Mouse (Mus musculus) stomach, embryonic 16.5 days (tissue): ENCODE measurements around the gene Serpina1c. TPM values are rescaled to one million over a fixed set of nuclear protein-coding genes. Genes with fewer than 3 reads are reported as not detected.
"Not testable (repeated sequence)": the region's sequence is repeated elsewhere in the genome, so short reads cannot be mapped to it uniquely, and the experiment has no call there.

Experiments used
- ATAC-seq: fragments of 200-750 bp; cut with Nextera tagmentation; 2 replicates; pipeline ENCODE4 v1.8.0; 2017; ENCODE audit warnings: moderate number of reproducible peaks, moderate TSS enrichment; ENCODE audit not compliant: insufficient read depth, low FRiP score
- H3K27ac ChIP-seq: fragments of 300-500 bp; sonication (generic); 2 replicates; pipeline ENCODE4 v1.5.1; 2014; ENCODE audit warnings: low read length
- H3K27me3 ChIP-seq: fragments of 300-500 bp; sonication (generic); 2 replicates; pipeline ENCODE4 v1.6.1; 2014; ENCODE audit warnings: low read length, control low read depth, mixed read lengths; ENCODE audit not compliant: control insufficient read depth, insufficient read depth
- H3K36me3 ChIP-seq: fragments of 300-500 bp; sonication (generic); 2 replicates; pipeline ENCODE4 v1.6.1; 2014; ENCODE audit warnings: low read length; ENCODE audit not compliant: control insufficient read depth, insufficient read depth
- H3K4me1 ChIP-seq: fragments of 300-500 bp; sonication (generic); 2 replicates; pipeline ENCODE4 v1.6.1; 2014; ENCODE audit warnings: low read length, control low read depth, mixed read lengths; ENCODE audit not compliant: control insufficient read depth, insufficient read depth
- H3K4me2 ChIP-seq: fragments of 300-500 bp; sonication (generic); 2 replicates; pipeline ENCODE4 v1.6.1; 2014; ENCODE audit warnings: low read depth, low read length, mixed read lengths
- H3K4me3 ChIP-seq: fragments of 300-500 bp; sonication (generic); replicated peaks from 2 replicates; pipeline ENCODE4 v1.5.1; 2014; ENCODE audit warnings: mild to moderate bottlenecking, low read length
- H3K9ac ChIP-seq: fragments of 300-500 bp; sonication (generic); 2 replicates; pipeline ENCODE4 v1.6.1; 2014; ENCODE audit warnings: low read length
- H3K9me3 ChIP-seq: fragments of 300-500 bp; sonication (generic); replicated peaks from 2 replicates; pipeline ENCODE4 v1.6.1; 2016; ENCODE audit warnings: low read length, control low read depth; ENCODE audit not compliant: control insufficient read depth
- WGBS: fragments of 180-500 bp; shearing (Covaris S2); extraction: QIAGEN DNeasy Blood & Tissue Kit; methylation state at CpG from one replicate; pipeline ENCODE4 v1.1.7; 2014; 5-methylcytosine and 5-hydroxymethylcytosine counted together
- polyA plus RNA-seq: library from polyadenylated mRNA; unstranded; fragments of >200 nt; fragmentation: Nextera tagmentation; extraction: Ambion mirVana; gene quantifications from 2 replicates; pipeline ENCODE4 v1.2.1, GENCODE M21; 2015

Serpina1c gene
- polyA plus RNA-seq = 16.1 and 22.8 TPM in 2 replicates

DNA sequence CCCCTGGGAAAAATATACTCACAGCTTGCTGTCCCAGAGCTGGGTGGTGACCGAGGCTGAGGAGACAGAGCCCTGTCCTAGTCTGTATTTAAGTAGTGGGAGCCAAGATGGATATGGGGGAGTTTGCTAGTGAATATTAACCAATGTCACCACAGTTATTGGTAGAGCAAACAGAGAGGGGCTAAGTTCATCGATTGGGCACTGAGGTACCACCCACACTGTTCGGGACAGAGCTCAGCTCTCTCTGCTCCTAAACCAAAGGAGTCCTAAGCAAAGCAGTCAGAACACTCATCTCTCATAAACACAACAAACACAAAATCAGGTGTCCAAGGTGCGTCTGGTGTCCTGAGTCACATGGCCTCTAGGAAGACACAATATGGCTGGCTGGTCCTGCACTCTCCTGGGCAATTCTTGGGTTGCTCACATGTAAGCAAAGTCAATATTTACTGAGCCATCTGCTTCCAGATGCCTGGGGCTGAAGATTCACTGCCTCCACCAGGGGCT, at the start of gene Serpina1c:
Gene Serpina1c (minus strand): TSS at position 51 of the 504 bp plus-strand sequence.
- H3K4me3 ChIP-seq, H3K9ac ChIP-seq, H3K27ac ChIP-seq, ATAC-seq, H3K4me1 ChIP-seq, H3K9me3 ChIP-seq, H3K4me2 ChIP-seq, H3K36me3 ChIP-seq, H3K27me3 ChIP-seq: not testable (repeated sequence)
- WGBS = 60% methylated on average over 4 of the region's 4 CpGs

DNA sequence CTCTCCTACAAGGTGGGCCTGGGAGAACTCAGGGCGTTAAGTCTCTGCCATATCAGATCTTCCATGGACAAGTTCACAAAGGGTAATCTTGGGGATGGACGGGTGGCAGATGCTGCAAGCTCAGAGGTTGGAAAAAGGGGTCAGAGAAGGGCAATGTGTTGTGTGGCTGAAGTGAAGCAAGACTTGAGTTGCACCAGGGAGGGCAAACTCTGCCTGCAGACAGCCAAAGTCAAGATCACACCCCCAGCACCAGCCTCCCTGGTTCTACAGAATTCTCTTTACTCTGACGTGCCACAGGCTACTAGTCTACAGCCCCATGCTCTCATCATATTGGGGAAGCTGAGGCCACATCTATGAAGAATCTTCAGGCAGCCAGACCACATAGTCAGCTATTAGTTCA, 48.3 kb upstream of the Serpina1c start:
- not testable (repeated sequence) for ATAC-seq
- WGBS = 93% methylated on average over 3 of the region's 3 CpGs

GRCm38 (mm10) chr12:103946243-103946642, 41.6 kb upstream of the Serpina1c start:
- Histone ChIP-seq H3K27me3 (no peaks in the 10 kb centered on the region), H3K9ac (no peak overlapping the region), H3K4me3 (no peak overlapping the region), H3K36me3 (no peaks in the 10 kb centered on the region), H3K27ac (no peak overlapping the region), H3K4me2 (no peak overlapping the region), H3K9me3 (no peaks in the 10 kb centered on the region), H3K4me1 (no peaks in the 10 kb centered on the region)
- WGBS = 82% methylated on average over 4 of the region's 4 CpGs
- ATAC-seq = no peak

More for the DNA sequence above, 48.3 kb upstream of the Serpina1c start:
- not testable (repeated sequence) for H3K9me3 ChIP-seq, H3K9ac ChIP-seq, H3K4me1 ChIP-seq, H3K27ac ChIP-seq, H3K4me2 ChIP-seq, H3K4me3 ChIP-seq, H3K27me3 ChIP-seq, H3K36me3 ChIP-seq

- 93% methylated on average over 11 of the region's 16 CpGs for WGBS
- H3K36me3 ChIP-seq = not testable (repeated sequence)
Observed at GRCm38 (mm10) chr12:103909181-103909580, 4.5 kb upstream of the Serpina1c start.

DNA sequence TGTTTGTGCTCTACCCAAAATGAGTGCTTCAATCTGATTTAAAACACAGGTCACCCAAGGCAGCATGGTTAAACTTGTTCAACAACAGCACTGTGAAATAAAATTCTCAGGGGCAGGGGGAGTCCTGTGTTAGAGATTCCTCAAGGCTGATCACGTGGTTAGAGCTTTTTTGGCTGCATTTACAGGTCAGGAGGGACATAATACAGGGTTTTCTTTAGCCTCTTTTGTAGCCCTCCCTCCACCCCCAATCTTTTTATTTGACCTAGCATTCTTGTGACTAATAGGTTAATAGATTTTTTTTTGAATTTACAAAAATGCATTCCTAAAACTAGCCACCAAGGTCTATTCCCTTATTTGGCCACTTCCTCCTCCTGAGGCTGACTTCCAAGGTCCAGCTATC, 3.1 kb upstream of the Serpina1c start:
- not testable (repeated sequence) for H3K4me3 ChIP-seq, H3K9me3 ChIP-seq, H3K4me2 ChIP-seq, H3K36me3 ChIP-seq, H3K27ac ChIP-seq, H3K27me3 ChIP-seq, ATAC-seq, H3K4me1 ChIP-seq, H3K9ac ChIP-seq
- 16% methylated on average over 1 of the region's 1 CpGs for WGBS

More at GRCm38 (mm10) chr12:103909181-103909580, 4.5 kb upstream of the Serpina1c start:
- H3K4me1 ChIP-seq, H3K4me3 ChIP-seq, H3K9ac ChIP-seq, H3K27ac ChIP-seq, ATAC-seq, H3K9me3 ChIP-seq, H3K27me3 ChIP-seq, H3K4me2 ChIP-seq: not testable (repeated sequence)

DNA sequence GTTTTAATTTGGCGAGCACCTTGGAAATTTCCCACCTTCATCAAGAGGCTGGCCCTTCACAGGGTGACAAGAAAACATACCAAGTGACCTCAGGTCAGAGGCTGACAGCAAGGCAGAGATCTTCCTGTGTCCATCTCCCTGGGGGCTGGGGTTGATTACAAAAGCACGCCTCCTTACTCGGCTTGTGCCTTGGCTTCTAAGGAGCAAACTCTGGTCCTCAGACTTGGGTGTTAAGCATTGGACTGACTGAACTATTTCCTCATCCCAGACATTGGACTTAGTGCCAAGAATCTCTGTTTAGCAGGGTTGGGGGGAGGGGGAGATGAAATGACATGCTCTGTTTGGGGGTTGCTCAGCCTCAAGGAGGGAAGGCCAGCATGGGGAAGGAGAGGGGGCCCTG, 2.8 kb downstream of the Serpina1c start:
- H3K4me2 ChIP-seq = not testable (repeated sequence)
- 72% methylated on average over 3 of the region's 3 CpGs for WGBS

DNA sequence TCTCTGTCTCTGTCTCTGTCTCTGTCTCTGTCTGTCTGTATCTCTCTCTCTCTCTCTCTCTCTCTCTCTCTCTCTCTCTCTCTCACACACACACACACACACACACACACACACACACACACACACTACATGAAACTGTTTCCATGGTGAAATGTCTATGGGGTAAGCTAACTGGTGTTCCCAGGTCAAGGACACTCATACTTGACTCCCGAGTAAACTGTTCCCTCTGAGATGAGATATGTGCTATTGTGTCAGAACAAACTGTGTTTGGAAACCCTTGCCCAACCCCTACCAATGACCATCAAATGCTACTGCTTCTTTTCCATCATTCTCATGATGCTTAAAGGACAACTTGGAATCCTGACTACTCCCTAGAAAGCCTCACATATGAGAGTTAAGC, 37.8 kb downstream of the Serpina1c start:
- 48% methylated on average over 1 of the region's 1 CpGs for WGBS
- H3K36me3 ChIP-seq, ATAC-seq: not testable (repeated sequence)

More for the DNA sequence above, 2.8 kb downstream of the Serpina1c start:
- H3K9me3 ChIP-seq, H3K9ac ChIP-seq, H3K27ac ChIP-seq, H3K27me3 ChIP-seq, H3K36me3 ChIP-seq, ATAC-seq, H3K4me3 ChIP-seq, H3K4me1 ChIP-seq: not testable (repeated sequence)

GRCm38 (mm10) chr12:103863101-103863974, 41.3 kb downstream of the Serpina1c start, which contains the start of gene Serpina1a:
Gene Serpina1a, minus strand, starts transcription at chr12:103863562.
- ATAC-seq, H3K4me2 ChIP-seq: not testable (repeated sequence)
- 66% methylated on average over 9 of the region's 9 CpGs for WGBS

More for the DNA sequence above, 37.8 kb downstream of the Serpina1c start:
- H3K9me3 ChIP-seq, H3K4me2 ChIP-seq, H3K27me3 ChIP-seq, H3K27ac ChIP-seq, H3K4me1 ChIP-seq, H3K9ac ChIP-seq, H3K4me3 ChIP-seq: not testable (repeated sequence)

DNA sequence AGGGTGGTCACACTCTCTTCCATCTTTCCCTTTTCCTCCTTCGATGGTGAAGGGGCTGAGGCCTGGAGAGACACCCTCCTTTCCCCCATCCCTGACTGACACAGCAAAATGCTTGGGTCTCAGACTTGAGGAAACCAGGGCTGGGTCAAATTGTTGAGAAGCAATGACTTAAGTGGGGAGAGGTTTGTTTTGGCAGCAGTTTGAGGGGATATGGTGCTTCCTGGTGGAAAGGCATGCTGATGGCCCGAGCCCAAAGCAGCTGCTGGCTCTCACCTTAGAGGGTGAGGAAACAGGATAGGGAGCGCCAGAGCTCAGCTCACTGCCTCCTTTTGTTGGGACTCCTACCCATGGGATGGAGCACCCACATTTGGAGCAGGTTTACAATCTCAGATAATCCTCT, 43.7 kb downstream of the Serpina1c start:
- no peak overlapping the region for H3K27ac ChIP-seq
- no peaks in the 10 kb centered on the region for H3K36me3 ChIP-seq
- H3K9ac ChIP-seq = no peak overlapping the region
- no peaks in the 10 kb centered on the region for H3K9me3 ChIP-seq
- no peaks in the 10 kb centered on the region for H3K27me3 ChIP-seq
- no peaks in the 10 kb centered on the region for H3K4me1 ChIP-seq
- ATAC-seq = no peak
- WGBS = 64% methylated on average over 3 of the region's 3 CpGs
- H3K4me3 ChIP-seq = no peak overlapping the region
- H3K4me2 ChIP-seq = no peak overlapping the region

More at GRCm38 (mm10) chr12:103863101-103863974, 41.3 kb downstream of the Serpina1c start, which contains the start of gene Serpina1a:
- not testable (repeated sequence) for H3K4me3 ChIP-seq, H3K9me3 ChIP-seq, H3K27ac ChIP-seq, H3K36me3 ChIP-seq, H3K27me3 ChIP-seq, H3K9ac ChIP-seq, H3K4me1 ChIP-seq
